Mouse (Mus musculus) granulocyte monocyte progenitor cell, adult 5-6 weeks (primary cell): Measurements from ENCODE around the gene Olfr1102. TPM values are rescaled to one million over a fixed set of nuclear protein-coding genes. Genes with fewer than 3 reads are reported as not detected.

ENCODE experiments used
- ATAC-seq: replicated peaks from 2 replicates; pipeline ENCODE4 v1.8.0; 2016; ENCODE audit warnings: mild to moderate bottlenecking, moderate TSS enrichment, inconsistent platforms; ENCODE audit not compliant: poor library complexity, severe bottlenecking
- total RNA-seq, 2 experiments: library from RNA; stranded (forward) in 1 of 2; stranded (reverse) in 1 of 2; fragments of 200-712, 200-1000 nt in 1 of 2; fragments of >200 nt in 1 of 2; fragmentation: Nextera tagmentation in 1 of 2; gene quantifications; 2 replicates each; pipeline ENCODE4 v1.2.3; 2014 to 2017

The Olfr1102 gene
- not detected in 2 replicates for total RNA-seq (2014; fragmentation: Nextera tagmentation)
- not detected in 2 replicates for total RNA-seq (2017)

GRCm38 (mm10) chr2:86998098-86998497 is at the start of gene Olfr1102:
Gene Olfr1102, plus strand, starts transcription at chr2:86998398.
- no peak for ATAC-seq

DNA sequence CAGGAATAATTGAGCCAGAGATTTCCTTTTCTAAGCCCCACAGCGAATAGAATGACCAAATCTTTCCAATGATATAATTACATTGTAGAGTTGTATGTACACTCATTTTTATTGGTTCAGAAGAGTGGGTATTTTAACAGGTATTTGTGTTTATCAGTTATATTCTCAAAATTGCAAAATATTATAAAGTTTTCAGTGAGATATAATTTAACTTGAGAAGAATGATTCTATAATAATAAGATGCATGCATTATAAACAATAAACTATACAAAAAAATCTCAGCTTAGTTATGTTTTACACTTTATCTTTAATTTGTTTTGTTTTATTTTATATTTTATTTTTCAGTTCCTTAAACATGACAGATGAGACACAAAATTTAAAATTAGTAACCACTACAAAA is 37.6 kb upstream of the Olfr1102 start, which contains the start of gene Olfr1099:
Gene Olfr1099, minus strand, starts transcription at position 101 of the 400 bp plus-strand sequence.
- ATAC-seq, result no peak

DNA sequence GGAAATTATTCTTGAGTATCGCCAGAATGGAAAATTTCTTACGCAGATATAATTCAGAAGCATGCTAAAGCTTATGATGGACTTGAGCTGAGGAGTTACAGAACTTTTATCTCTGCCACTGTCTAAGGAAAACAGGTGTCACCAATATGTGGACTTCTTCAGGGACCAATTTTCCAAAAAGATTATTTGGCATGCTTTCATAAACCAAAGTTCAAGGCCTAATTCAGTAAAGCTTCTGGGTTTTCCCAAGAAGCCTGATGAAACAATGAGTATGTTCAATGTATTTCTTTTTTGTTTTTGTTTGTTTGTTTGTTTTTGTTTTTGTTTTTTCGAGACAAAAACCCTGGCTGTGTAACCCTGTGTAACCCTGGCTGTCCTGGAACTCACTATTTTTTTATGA is 18.3 kb upstream of the Olfr1102 start, which contains the start of gene Olfr1100:
Gene Olfr1100, minus strand, starts transcription at position 101 of the 400 bp plus-strand sequence.
- ATAC-seq, result no peak

DNA sequence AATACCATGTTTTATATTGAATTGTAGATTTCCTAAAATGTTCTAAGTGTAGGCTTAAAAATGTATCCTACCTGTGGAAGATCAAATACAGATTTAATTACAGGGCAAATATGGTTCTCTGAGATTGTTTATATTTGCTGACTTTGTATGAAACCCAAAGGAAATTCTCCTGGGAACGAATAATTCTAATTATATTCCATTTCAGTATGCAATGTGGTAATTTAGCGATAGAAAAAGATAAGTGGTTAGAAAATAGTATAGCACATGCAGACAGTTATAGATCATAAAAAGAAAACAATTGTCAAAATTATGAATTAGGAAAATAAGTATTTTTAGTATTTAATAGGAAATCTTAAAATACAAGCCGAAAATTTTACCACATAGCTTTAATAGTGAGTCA is 7.1 kb upstream of the Olfr1102 start, which contains the start of gene Olfr1101:
Gene Olfr1101, minus strand, starts transcription at position 101 of the 400 bp plus-strand sequence.
- no peak for ATAC-seq

DNA sequence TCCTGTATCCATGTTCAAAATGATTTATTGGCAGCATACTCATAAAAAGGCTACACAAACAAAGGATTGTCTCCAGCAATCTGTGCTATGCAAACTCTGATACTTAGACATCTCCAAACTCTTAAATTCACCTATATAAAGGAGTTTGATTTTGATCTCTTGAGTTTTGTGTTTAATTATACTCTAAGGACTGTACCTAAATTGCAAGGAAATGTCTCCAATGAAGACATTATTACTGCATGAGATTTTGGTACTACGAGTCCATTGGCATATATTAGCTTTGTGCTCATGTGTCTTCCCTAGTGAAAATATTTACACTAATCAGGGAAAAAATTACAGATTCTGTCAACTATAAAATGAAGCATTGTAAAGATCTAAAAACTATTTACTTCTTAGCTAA is 28.8 kb downstream of the Olfr1102 start, which contains the start of gene Olfr1104:
Gene Olfr1104, minus strand, starts transcription at position 101 of the 400 bp plus-strand sequence.
- no peak for ATAC-seq

- no peak for ATAC-seq
Measured at GRCm38 (mm10) chr2:87036431-87036830, 38.2 kb downstream of the Olfr1102 start, which contains the start of gene Olfr1105. Gene Olfr1105, minus strand, starts transcription at chr2:87036531.

DNA sequence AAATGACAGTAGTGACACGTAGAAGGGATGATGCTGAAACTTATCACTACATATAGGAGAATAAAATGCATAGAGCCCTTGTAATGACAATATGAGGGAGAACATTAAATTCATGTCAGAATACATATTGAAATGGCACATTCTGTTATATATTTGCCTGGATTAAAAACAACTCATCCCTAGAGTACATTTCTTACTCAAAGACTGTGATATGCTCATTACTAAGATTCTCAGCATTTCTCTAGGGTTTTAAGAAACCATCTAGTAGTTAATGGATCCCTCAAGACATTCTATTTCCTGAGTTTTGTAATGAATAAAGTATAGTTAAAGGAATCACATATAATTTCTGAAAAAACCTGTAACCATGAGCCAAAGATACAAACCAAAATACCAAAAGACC is 54.0 kb downstream of the Olfr1102 start, which contains the start of gene Olfr1106:
Gene Olfr1106, minus strand, starts transcription at position 101 of the 400 bp plus-strand sequence.
- ATAC-seq, result no peak

Other genes with a start within 250 kb of the Olfr1102 start
- gene Olfr1090, start 239.4 kb upstream of the Olfr1102 start, total RNA-seq (2014; fragmentation: Nextera tagmentation), result not detected in 2 replicates
- gene Olfr1090, start 239.4 kb upstream of the Olfr1102 start, total RNA-seq (2017), result not detected in 2 replicates
- not detected in 2 replicates for gene Olfr1093, start 215.9 kb upstream of the Olfr1102 start, total RNA-seq (2014; fragmentation: Nextera tagmentation)
- not detected in 2 replicates for gene Olfr1093, start 215.9 kb upstream of the Olfr1102 start, total RNA-seq (2017)
- gene Olfr141, start 188.4 kb upstream of the Olfr1102 start, total RNA-seq (2014; fragmentation: Nextera tagmentation), result not detected in 2 replicates
- gene Olfr141, start 188.4 kb upstream of the Olfr1102 start, total RNA-seq (2017), result not detected in 2 replicates
- gene Olfr1094, start 173.7 kb upstream of the Olfr1102 start, total RNA-seq (2014; fragmentation: Nextera tagmentation), result not detected in 2 replicates
- gene Olfr1094, start 173.7 kb upstream of the Olfr1102 start, total RNA-seq (2017), result not detected in 2 replicates
- not detected in 2 replicates for gene Olfr1095, start 146.7 kb upstream of the Olfr1102 start, total RNA-seq (2014; fragmentation: Nextera tagmentation)
- gene Olfr1095, start 146.7 kb upstream of the Olfr1102 start, total RNA-seq (2017), result not detected in 2 replicates
- gene Gm13723, start 123.6 kb upstream of the Olfr1102 start, total RNA-seq (2014; fragmentation: Nextera tagmentation), result not detected in 2 replicates
- not detected in 2 replicates for gene Gm13723, start 123.6 kb upstream of the Olfr1102 start, total RNA-seq (2017)
- not detected in 2 replicates for gene Olfr1097, start 106.2 kb upstream of the Olfr1102 start, total RNA-seq (2014; fragmentation: Nextera tagmentation)
- gene Olfr1097, start 106.2 kb upstream of the Olfr1102 start, total RNA-seq (2017), result not detected in 2 replicates
- gene Olfr1098, start 73.9 kb upstream of the Olfr1102 start, total RNA-seq (2014; fragmentation: Nextera tagmentation), result not detected in 2 replicates
- gene Olfr1098, start 73.9 kb upstream of the Olfr1102 start, total RNA-seq (2017), result not detected in 2 replicates
- gene Olfr1099, start 37.7 kb upstream of the Olfr1102 start, total RNA-seq (2014; fragmentation: Nextera tagmentation), result not detected in 2 replicates
- not detected in 2 replicates for gene Olfr1099, start 37.7 kb upstream of the Olfr1102 start, total RNA-seq (2017)
- gene Olfr1100, start 18.4 kb upstream of the Olfr1102 start, total RNA-seq (2014; fragmentation: Nextera tagmentation), result not detected in 2 replicates
- not detected in 2 replicates for gene Olfr1100, start 18.4 kb upstream of the Olfr1102 start, total RNA-seq (2017)
- gene Olfr1101, start 7.2 kb upstream of the Olfr1102 start, total RNA-seq (2014; fragmentation: Nextera tagmentation), result not detected in 2 replicates
- gene Olfr1101, start 7.2 kb upstream of the Olfr1102 start, total RNA-seq (2017), result not detected in 2 replicates
- gene Olfr1104, start 28.7 kb downstream of the Olfr1102 start, total RNA-seq (2014; fragmentation: Nextera tagmentation), result not detected in 2 replicates
- gene Olfr1104, start 28.7 kb downstream of the Olfr1102 start, total RNA-seq (2017), result not detected in 2 replicates
- not detected in 2 replicates for gene Olfr1105, start 38.1 kb downstream of the Olfr1102 start, total RNA-seq (2014; fragmentation: Nextera tagmentation)
- not detected in 2 replicates for gene Olfr1105, start 38.1 kb downstream of the Olfr1102 start, total RNA-seq (2017)
- not detected in 2 replicates for gene Olfr1106, start 53.9 kb downstream of the Olfr1102 start, total RNA-seq (2014; fragmentation: Nextera tagmentation)
- gene Olfr1106, start 53.9 kb downstream of the Olfr1102 start, total RNA-seq (2017), result not detected in 2 replicates
- gene Olfr1107, start 77.4 kb downstream of the Olfr1102 start, total RNA-seq (2014; fragmentation: Nextera tagmentation), result not detected in 2 replicates
- not detected in 2 replicates for gene Olfr1107, start 77.4 kb downstream of the Olfr1102 start, total RNA-seq (2017)
- not detected in 2 replicates for gene Olfr1109, start 97.6 kb downstream of the Olfr1102 start, total RNA-seq (2014; fragmentation: Nextera tagmentation)
- not detected in 2 replicates for gene Olfr1109, start 97.6 kb downstream of the Olfr1102 start, total RNA-seq (2017)
- gene Olfr259, start 116.2 kb downstream of the Olfr1102 start, total RNA-seq (2014; fragmentation: Nextera tagmentation), result not detected in 2 replicates
- gene Olfr259, start 116.2 kb downstream of the Olfr1102 start, total RNA-seq (2017), result not detected in 2 replicates
- gene Olfr1110, start 141.9 kb downstream of the Olfr1102 start, total RNA-seq (2014; fragmentation: Nextera tagmentation), result not detected in 2 replicates
- gene Olfr1110, start 141.9 kb downstream of the Olfr1102 start, total RNA-seq (2017), result not detected in 2 replicates
- not detected in 2 replicates for gene Olfr1111, start 154.2 kb downstream of the Olfr1102 start, total RNA-seq (2014; fragmentation: Nextera tagmentation)
- not detected in 2 replicates for gene Olfr1111, start 154.2 kb downstream of the Olfr1102 start, total RNA-seq (2017)
- not detected in 2 replicates for gene Olfr1112, start 189.4 kb downstream of the Olfr1102 start, total RNA-seq (2014; fragmentation: Nextera tagmentation)
- not detected in 2 replicates for gene Olfr1112, start 189.4 kb downstream of the Olfr1102 start, total RNA-seq (2017)
- gene Olfr1113, start 210.6 kb downstream of the Olfr1102 start, total RNA-seq (2014; fragmentation: Nextera tagmentation), result not detected in 2 replicates
- not detected in 2 replicates for gene Olfr1113, start 210.6 kb downstream of the Olfr1102 start, total RNA-seq (2017)
- gene Olfr1115, start 249.6 kb downstream of the Olfr1102 start, total RNA-seq (2014; fragmentation: Nextera tagmentation), result not detected in 2 replicates
- not detected in 2 replicates for gene Olfr1115, start 249.6 kb downstream of the Olfr1102 start, total RNA-seq (2017)